Mouse (Mus musculus) layer of hippocampus, postnatal 14 days (tissue): ENCODE data around the gene Klk1. TPM values are rescaled to one million over a fixed set of nuclear protein-coding genes. Genes with fewer than 3 reads are reported as not detected.

Experiments used
- DNase-seq, 2 experiments: peaks; one replicate each; pipeline ENCODE4 v3.0.0; 2021 to 2022; ENCODE audit warnings: low spot score in 2 of 2, mixed read lengths in 1 of 2
- total RNA-seq, 2 experiments: library from RNA; stranded (reverse); gene quantifications; 2 replicates each; pipeline ENCODE4 v1.2.3; 2021

The Klk1 gene
- total RNA-seq, 2 experiments from 2014 or later = not detected

- no peak for DNase-seq
These were observed 28.0 kb downstream of the Klk1 start for GRCm38 (mm10) chr7:44253023-44253616.

GRCm38 (mm10) chr7:44254930-44255329 is 29.8 kb downstream of the Klk1 start:
- DNase-seq = no peak

GRCm38 (mm10) chr7:44257278-44257677 is 32.1 kb downstream of the Klk1 start, which contains the start of gene Acp4:
Acp4 (minus strand) TSS chr7:44257378.
- DNase-seq = no peak

- no peak for DNase-seq
These were observed 35.2 kb downstream of the Klk1 start for GRCm38 (mm10) chr7:44260410-44260809.

GRCm38 (mm10) chr7:44261147-44261546 is 36.0 kb downstream of the Klk1 start, which contains the start of gene Gm15517:
Gm15517 (plus strand) TSS chr7:44261447.
- no peak for DNase-seq

GRCm38 (mm10) chr7:44262791-44263643 is 37.9 kb downstream of the Klk1 start:
- peak; percentile 98 for DNase-seq

GRCm38 (mm10) chr7:44268117-44268516 is 43.0 kb downstream of the Klk1 start:
- no peak for DNase-seq

- DNase-seq = no peak
These were observed 44.2 kb downstream of the Klk1 start for GRCm38 (mm10) chr7:44269397-44269796.

GRCm38 (mm10) chr7:44271309-44271708 is 46.1 kb downstream of the Klk1 start:
- DNase-seq = no peak

- DNase-seq = no peak
These were observed 47.4 kb downstream of the Klk1 start for GRCm38 (mm10) chr7:44272546-44272945.

GRCm38 (mm10) chr7:44273446-44273845 is 48.3 kb downstream of the Klk1 start:
- no peak for DNase-seq

GRCm38 (mm10) chr7:44274096-44274495 is 48.9 kb downstream of the Klk1 start:
- no peak for DNase-seq

- no peak for DNase-seq
These were observed 50.4 kb downstream of the Klk1 start for GRCm38 (mm10) chr7:44275546-44275945.

GRCm38 (mm10) chr7:44276461-44277249 is 51.5 kb downstream of the Klk1 start:
- no peak for DNase-seq

GRCm38 (mm10) chr7:44277250-44277622 is 52.1 kb downstream of the Klk1 start:
- DNase-seq = peak in 1 of 2 experiments; percentile 57

Other genes with a start within 250 kb of the Klk1 start
- gene Klk1b9, start 249.3 kb upstream of the Klk1 start, total RNA-seq = not detected
- gene Klk1b11, start 229.5 kb upstream of the Klk1 start, total RNA-seq = not detected
- gene Klk1b26, start 213.2 kb upstream of the Klk1 start, total RNA-seq = not detected
- gene Klk1b27, start 173.1 kb upstream of the Klk1 start, total RNA-seq = not detected
- not detected for gene Klk1b21, start 123.0 kb upstream of the Klk1 start, total RNA-seq
- gene Klk1b22, start 112.7 kb upstream of the Klk1 start, total RNA-seq = not detected
- not detected for gene Klk1b16, start 88.6 kb upstream of the Klk1 start, total RNA-seq
- not detected for gene Klk1b24, start 37.1 kb upstream of the Klk1 start, total RNA-seq
- not detected for gene Klk1b3, start 27.2 kb upstream of the Klk1 start, total RNA-seq
- not detected for gene Klk1b4, start 17.9 kb upstream of the Klk1 start, total RNA-seq
- gene Klk1b5, start 9.4 kb upstream of the Klk1 start, total RNA-seq = not detected
- not detected for gene Gm36864, start 10.8 kb downstream of the Klk1 start, total RNA-seq
- 1 to 10 TPM; 1.4 to 1.5 TPM for gene 1700028J19Rik, start 21.3 kb downstream of the Klk1 start, total RNA-seq
- 100 to 1,000 TPM in 1 of 2 experiments, 10 to 100 TPM in 1; 83.1 to 105 TPM for gene 2410002F23Rik, start 21.4 kb downstream of the Klk1 start, total RNA-seq
- not detected for gene Acp4, start 32.0 kb downstream of the Klk1 start, total RNA-seq
- gene Gm15517, start 36.1 kb downstream of the Klk1 start, total RNA-seq = not detected
- gene Clec11a, start 81.5 kb downstream of the Klk1 start, total RNA-seq = 1 to 10 TPM; 2.5 to 2.8 TPM
- 100 to 1,000 TPM; 566 to 582 TPM for gene Shank1, start 84.9 kb downstream of the Klk1 start, total RNA-seq
- 10 to 100 TPM; 95.5 to 98.4 TPM for gene Syt3, start 158.7 kb downstream of the Klk1 start, total RNA-seq
- 1 to 10 TPM; 2.3 TPM for gene 1700008O03Rik, start 160.5 kb downstream of the Klk1 start, total RNA-seq
- 100 to 1,000 TPM; 299 to 301 TPM for gene Lrrc4b, start 203.7 kb downstream of the Klk1 start, total RNA-seq
- gene Aspdh, start 240.0 kb downstream of the Klk1 start, total RNA-seq = 10 to 100 TPM; 15.0 to 15.4 TPM
- gene Josd2, start 242.6 kb downstream of the Klk1 start, total RNA-seq = 10 to 100 TPM; 60.7 to 64.3 TPM